Mouse (Mus musculus) intestine, embryonic 16.5 days (tissue): ENCODE data around the gene Tnfaip3. TPM values are rescaled to one million over a fixed set of nuclear protein-coding genes. Genes with fewer than 3 reads are reported as not detected.

Source experiments
- ATAC-seq: fragments of 200-750 bp; cut with Nextera tagmentation; 2 replicates; pipeline ENCODE4 v1.8.0; 2017; ENCODE audit warnings: moderate TSS enrichment, moderate library complexity
- H3K27ac ChIP-seq: fragments of 300-500 bp; sonication (generic); 2 replicates; pipeline ENCODE4 v1.5.1; 2014; ENCODE audit warnings: mild to moderate bottlenecking, low read length
- H3K27me3 ChIP-seq: fragments of 300-500 bp; sonication (generic); replicated peaks from 2 replicates; pipeline ENCODE4 v1.6.1; 2014; ENCODE audit warnings: low read length, control low read depth, mixed read lengths; ENCODE audit not compliant: control insufficient read depth, insufficient read depth
- H3K36me3 ChIP-seq: fragments of 300-500 bp; sonication (generic); 2 replicates; pipeline ENCODE4 v1.6.1; 2014; ENCODE audit warnings: low read length, control low read depth; ENCODE audit not compliant: control insufficient read depth, insufficient read depth
- H3K4me1 ChIP-seq: fragments of 300-500 bp; sonication (generic); 2 replicates; pipeline ENCODE4 v1.6.1; 2014; ENCODE audit warnings: low read length, control low read depth, mixed read lengths; ENCODE audit not compliant: control insufficient read depth, insufficient read depth
- H3K4me2 ChIP-seq: fragments of 300-500 bp; sonication (generic); 2 replicates; pipeline ENCODE4 v1.6.1; 2014; ENCODE audit warnings: low read depth, low read length, control low read depth
- H3K4me3 ChIP-seq: fragments of 300-500 bp; sonication (generic); 2 replicates; pipeline ENCODE4 v1.5.1; 2014; ENCODE audit warnings: mild to moderate bottlenecking, low read length
- H3K9ac ChIP-seq: fragments of 300-500 bp; sonication (generic); 2 replicates; pipeline ENCODE4 v1.6.1; 2014; ENCODE audit warnings: low read depth, low read length
- H3K9me3 ChIP-seq: fragments of 300-500 bp; sonication (generic); 2 replicates; pipeline ENCODE4 v1.6.1; 2016; ENCODE audit warnings: low read length, control low read depth; ENCODE audit not compliant: control insufficient read depth
- WGBS: fragments of 180-500 bp; shearing (Covaris S2); extraction: QIAGEN DNeasy Blood & Tissue Kit; methylation state at CpG from one replicate; pipeline ENCODE4 v1.1.7; 2014; 5-methylcytosine and 5-hydroxymethylcytosine counted together
- polyA plus RNA-seq: library from polyadenylated mRNA; unstranded; fragments of >200 nt; fragmentation: Nextera tagmentation; extraction: Ambion mirVana; gene quantifications from 2 replicates; pipeline ENCODE4 v1.2.1, GENCODE M21; 2015

The Tnfaip3 gene
- polyA plus RNA-seq, 1 experiment from 2014 or later: 4.3 TPM

GRCm38 (mm10) chr10:19023622-19024326 is 8.3 kb upstream of the Tnfaip3 start:
- H3K4me1 ChIP-seq: no peaks in the 10 kb centered on the region
- no peaks in the 10 kb centered on the region for H3K36me3 ChIP-seq
- no peak for ATAC-seq
- no peak overlapping the region for H3K9ac ChIP-seq
- no peak overlapping the region for H3K4me3 ChIP-seq
- 70% methylated on average over 5 of the region's 5 CpGs for whole genome bisulfite sequencing
- H3K4me2 ChIP-seq: no peak overlapping the region
- H3K9me3 ChIP-seq: no peaks in the 10 kb centered on the region
- H3K27me3 ChIP-seq: no peaks in the 10 kb centered on the region
- no peak overlapping the region for H3K27ac ChIP-seq

- Histone ChIP-seq H3K9me3 (no peaks in the 10 kb centered on the region), H3K36me3 (no peaks in the 10 kb centered on the region), H3K27ac (no peak overlapping the region), H3K9ac (no peak overlapping the region), H3K4me2 (no peak overlapping the region), H3K4me3 (no peak overlapping the region), H3K27me3 (no peaks in the 10 kb centered on the region), H3K4me1 (no peaks in the 10 kb centered on the region)
- WGBS: 75% methylated on average over 1 of the region's 1 CpGs
- ATAC-seq: no peak
These were observed 6.8 kb upstream of the Tnfaip3 start for GRCm38 (mm10) chr10:19022272-19022671.

- ATAC-seq: no peak
- WGBS: 41% methylated on average over 4 of the region's 4 CpGs
These were observed 1.5 kb upstream of the Tnfaip3 start for GRCm38 (mm10) chr10:19016823-19017471.

GRCm38 (mm10) chr10:19014381-19015256 is 838 bp downstream of the Tnfaip3 start:
- Histone ChIP-seq H3K36me3 (no peaks in the 10 kb centered on the region), H3K4me1 (peaks cover 13% of the 10 kb centered on the region; the same call in 1 of the 2 replicates), H3K27me3 (no peaks in the 10 kb centered on the region), H3K9ac (peak overlapping the region; percentile 91), H3K27ac (peak overlapping the region; percentile 89), H3K4me2 (peak overlapping the region; percentile 64), H3K4me3 (peak overlapping the region; percentile 88), H3K9me3 (no peaks in the 10 kb centered on the region)
- under 1% methylated on average over 35 of the region's 43 CpGs for WGBS
- ATAC-seq: no peak; the same call in none of the 2 replicates

More at GRCm38 (mm10) chr10:19016823-19017471, 1.5 kb upstream of the Tnfaip3 start:
- H3K27ac ChIP-seq: no peak overlapping the region
- no peaks in the 10 kb centered on the region for H3K36me3 ChIP-seq
- peaks cover 13% of the 10 kb centered on the region; the same call in 1 of the 2 replicates for H3K4me1 ChIP-seq
- no peak overlapping the region for H3K9ac ChIP-seq
- no peak overlapping the region for H3K4me3 ChIP-seq
- no peaks in the 10 kb centered on the region for H3K9me3 ChIP-seq
- H3K4me2 ChIP-seq: no peak overlapping the region
- H3K27me3 ChIP-seq: no peaks in the 10 kb centered on the region

- Histone ChIP-seq H3K36me3 (no peaks in the 10 kb centered on the region), H3K27me3 (no peaks in the 10 kb centered on the region), H3K4me2 (0 out of 2 replicates have a peak overlapping the region, but pooled peaks have one; percentile 5), H3K4me1 (peaks cover 13% of the 10 kb centered on the region; the same call in 1 of the 2 replicates), H3K9ac (no peak overlapping the region), H3K27ac (no peak overlapping the region), H3K4me3 (no peak overlapping the region), H3K9me3 (no peaks in the 10 kb centered on the region)
- ATAC-seq: no peak
- WGBS: 82% methylated on average over 3 of the region's 3 CpGs
These were observed 2.1 kb downstream of the Tnfaip3 start for GRCm38 (mm10) chr10:19013351-19013750.

GRCm38 (mm10) chr10:19012616-19013015 is 2.8 kb downstream of the Tnfaip3 start:
- H3K36me3 ChIP-seq: no peaks in the 10 kb centered on the region
- no peak overlapping the region for H3K27ac ChIP-seq
- no peaks in the 10 kb centered on the region for H3K9me3 ChIP-seq
- peaks cover 13% of the 10 kb centered on the region; the same call in 1 of the 2 replicates for H3K4me1 ChIP-seq
- no peak overlapping the region for H3K4me3 ChIP-seq
- no peak for ATAC-seq
- WGBS: 94% methylated on average over 3 of the region's 3 CpGs
- no peak overlapping the region for H3K9ac ChIP-seq
- no peaks in the 10 kb centered on the region for H3K27me3 ChIP-seq
- no peak overlapping the region for H3K4me2 ChIP-seq

GRCm38 (mm10) chr10:19011832-19012440 is 3.5 kb downstream of the Tnfaip3 start:
- ATAC-seq: no peak
- H3K4me1 ChIP-seq: peaks cover 13% of the 10 kb centered on the region; the same call in 1 of the 2 replicates
- no peaks in the 10 kb centered on the region for H3K36me3 ChIP-seq
- 79% methylated on average over 7 of the region's 7 CpGs for WGBS
- H3K4me3 ChIP-seq: no peak overlapping the region
- H3K27ac ChIP-seq: no peak overlapping the region
- no peaks in the 10 kb centered on the region for H3K9me3 ChIP-seq
- H3K9ac ChIP-seq: no peak overlapping the region
- no peak overlapping the region for H3K4me2 ChIP-seq
- no peaks in the 10 kb centered on the region for H3K27me3 ChIP-seq

- Histone ChIP-seq H3K27me3 (no peaks in the 10 kb centered on the region), H3K27ac (no peak overlapping the region), H3K9me3 (no peaks in the 10 kb centered on the region), H3K4me2 (no peak overlapping the region), H3K4me1 (peaks cover 8% of the 10 kb centered on the region; the same call in 1 of the 2 replicates), H3K36me3 (no peaks in the 10 kb centered on the region), H3K9ac (no peak overlapping the region), H3K4me3 (no peak overlapping the region)
- no peak for ATAC-seq
- WGBS: 91% methylated on average over 8 of the region's 8 CpGs
These were observed 5.0 kb downstream of the Tnfaip3 start for GRCm38 (mm10) chr10:19010414-19010813.
